Mouse (Mus musculus): ENCODE results near the gene Lca5l.

DNA sequence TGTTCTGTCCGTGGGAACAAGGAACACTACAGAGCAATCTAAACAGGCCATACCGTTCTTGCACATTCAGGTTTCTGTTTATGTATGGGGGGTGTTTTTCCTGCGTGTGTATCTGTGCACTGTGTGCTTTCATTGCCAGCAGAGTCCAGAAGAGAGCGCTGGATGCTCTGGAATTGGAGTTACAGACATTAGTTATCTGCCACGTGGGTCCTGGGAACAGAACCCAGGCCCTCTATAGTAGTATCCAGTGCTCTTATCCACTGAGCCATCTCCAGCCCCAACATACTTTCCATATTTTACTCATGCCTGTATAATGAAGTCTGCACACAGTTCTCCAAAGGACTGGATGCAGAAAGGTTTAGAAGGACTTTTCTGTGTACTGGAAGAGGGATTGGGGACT, 46.3 kb downstream of the Lca5l start:
- no peak for TF ChIP-seq EP300 (IDR thresholded peaks at IDR 0.05; ENCODE audit: low read depth)
- no peak for TF ChIP-seq CTCF (IDR thresholded peaks at IDR 0.05; ENCODE audit: low read depth)

All from liver, embryonic 14.5 days (tissue).